Mouse (Mus musculus) megakaryocyte-erythroid progenitor cell, adult 5-6 weeks (primary cell): ENCODE results near the gene Stub1. TPM values are rescaled to one million over a fixed set of nuclear protein-coding genes. Genes with fewer than 3 reads are reported as not detected.
A peak's percentile ranks its signal among the peaks of the same experiment; 100 is the strongest.
"Not testable (repeated sequence)": the region's sequence is repeated elsewhere in the genome, so short reads cannot be mapped to it uniquely, and the experiment has no call there.

Experiments
- ATAC-seq: replicated peaks from 2 replicates; pipeline ENCODE4 v1.8.0; 2016; ENCODE audit warnings: mild to moderate bottlenecking, inconsistent platforms; ENCODE audit not compliant: severe bottlenecking, poor library complexity, low FRiP score, low TSS enrichment
- total RNA-seq, 2 experiments: library from RNA; stranded (forward) in 1 of 2; stranded (reverse) in 1 of 2; fragments of 200-1000, 215-1000 nt in 1 of 2; fragments of >200 nt in 1 of 2; fragmentation: Nextera tagmentation in 1 of 2; gene quantifications; 2 replicates each; pipeline ENCODE4 v1.2.3; 2014 to 2017

The Stub1 gene
- 89.4 and 112 TPM in 2 replicates for total RNA-seq (2014; fragmentation: Nextera tagmentation)
- 77.6 and 77.7 TPM in 2 replicates for total RNA-seq (2017)

- ATAC-seq = peak; percentile 7; the same call in 1 of the 2 replicates
Observed at GRCm38 (mm10) chr17:25833291-25833663, at the start of gene Stub1. Gene Stub1, minus strand, starts transcription at chr17:25833404.

- ATAC-seq = peak; percentile 43; the same call in 1 of the 2 replicates
Observed at GRCm38 (mm10) chr17:25882306-25882705, 49.1 kb upstream of the Stub1 start.

- no peak for ATAC-seq
Observed at GRCm38 (mm10) chr17:25881691-25882090, 48.5 kb upstream of the Stub1 start.

- ATAC-seq = no peak
Observed at GRCm38 (mm10) chr17:25880913-25881641, 47.9 kb upstream of the Stub1 start.

GRCm38 (mm10) chr17:25880196-25880910, 47.1 kb upstream of the Stub1 start, which contains the start of gene Wfikkn1:
Gene Wfikkn1, minus strand, starts transcription at chr17:25880858.
- ATAC-seq = no peak

DNA sequence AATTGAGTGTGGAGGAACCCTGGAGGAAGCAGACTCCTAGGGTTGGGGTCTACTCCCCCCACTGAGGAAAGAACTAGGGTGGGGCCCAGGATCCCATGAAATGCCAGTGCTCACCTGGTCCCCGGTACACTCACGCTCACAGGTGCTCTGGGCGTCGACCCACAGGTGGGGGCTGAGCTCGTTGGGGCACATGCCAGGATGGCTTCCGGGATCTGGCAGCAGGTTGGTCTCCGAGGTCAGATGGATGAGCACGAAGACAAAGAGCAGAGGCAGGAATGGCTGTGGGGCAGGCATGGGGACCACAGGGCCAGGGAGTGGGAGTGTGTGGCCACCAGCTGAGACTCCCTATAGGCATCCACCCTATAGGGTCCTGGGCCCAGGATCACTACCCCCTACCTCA, 46.5 kb upstream of the Stub1 start:
- no peak for ATAC-seq

DNA sequence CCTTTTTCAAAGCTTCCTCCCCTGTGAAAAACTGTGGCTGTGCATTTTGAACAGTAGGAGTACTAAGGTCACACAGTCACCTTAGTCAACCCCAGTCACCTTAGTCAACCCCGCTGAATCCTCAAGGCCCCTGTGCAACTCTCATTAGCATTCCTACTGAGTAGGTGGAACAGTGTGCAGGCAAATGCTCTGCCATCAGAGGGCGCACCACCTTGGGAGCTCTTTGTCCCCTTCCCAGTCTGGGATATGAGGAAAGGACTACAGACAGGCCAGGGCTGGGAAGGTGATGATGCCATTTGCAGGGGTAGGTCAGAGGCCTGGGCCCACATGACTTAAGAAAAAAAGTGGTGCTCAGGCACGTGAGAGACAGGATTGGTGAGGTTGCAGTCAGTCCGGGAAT, 46.1 kb upstream of the Stub1 start:
- no peak for ATAC-seq

DNA sequence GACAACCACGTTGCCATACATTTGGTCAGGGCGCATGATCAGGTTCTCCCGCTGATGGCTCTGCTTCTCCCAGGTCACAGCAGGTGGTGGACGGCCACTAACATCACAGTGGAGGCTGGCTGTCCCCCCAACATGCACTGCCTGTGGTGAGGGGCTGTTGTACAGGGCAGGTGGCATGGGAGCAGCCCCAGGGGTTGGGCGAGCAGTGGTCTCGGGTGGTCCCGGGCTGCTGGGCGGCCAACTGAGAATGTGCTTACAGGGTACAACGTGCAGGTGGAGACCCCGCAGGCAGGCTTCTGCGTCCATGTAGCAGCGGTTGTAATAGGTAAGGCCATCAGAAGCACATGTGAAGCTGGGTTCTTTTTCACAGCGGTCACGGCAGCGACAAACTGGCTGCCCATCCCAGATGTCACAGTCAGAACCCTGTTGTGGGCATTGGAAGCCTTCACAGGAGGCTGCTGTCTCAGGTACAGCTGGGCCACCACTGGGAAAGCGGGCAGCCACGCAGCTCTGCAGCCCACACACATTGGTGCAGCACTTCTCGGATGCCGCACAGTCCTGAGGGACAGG, 45.5 kb upstream of the Stub1 start:
- ATAC-seq = no peak

DNA sequence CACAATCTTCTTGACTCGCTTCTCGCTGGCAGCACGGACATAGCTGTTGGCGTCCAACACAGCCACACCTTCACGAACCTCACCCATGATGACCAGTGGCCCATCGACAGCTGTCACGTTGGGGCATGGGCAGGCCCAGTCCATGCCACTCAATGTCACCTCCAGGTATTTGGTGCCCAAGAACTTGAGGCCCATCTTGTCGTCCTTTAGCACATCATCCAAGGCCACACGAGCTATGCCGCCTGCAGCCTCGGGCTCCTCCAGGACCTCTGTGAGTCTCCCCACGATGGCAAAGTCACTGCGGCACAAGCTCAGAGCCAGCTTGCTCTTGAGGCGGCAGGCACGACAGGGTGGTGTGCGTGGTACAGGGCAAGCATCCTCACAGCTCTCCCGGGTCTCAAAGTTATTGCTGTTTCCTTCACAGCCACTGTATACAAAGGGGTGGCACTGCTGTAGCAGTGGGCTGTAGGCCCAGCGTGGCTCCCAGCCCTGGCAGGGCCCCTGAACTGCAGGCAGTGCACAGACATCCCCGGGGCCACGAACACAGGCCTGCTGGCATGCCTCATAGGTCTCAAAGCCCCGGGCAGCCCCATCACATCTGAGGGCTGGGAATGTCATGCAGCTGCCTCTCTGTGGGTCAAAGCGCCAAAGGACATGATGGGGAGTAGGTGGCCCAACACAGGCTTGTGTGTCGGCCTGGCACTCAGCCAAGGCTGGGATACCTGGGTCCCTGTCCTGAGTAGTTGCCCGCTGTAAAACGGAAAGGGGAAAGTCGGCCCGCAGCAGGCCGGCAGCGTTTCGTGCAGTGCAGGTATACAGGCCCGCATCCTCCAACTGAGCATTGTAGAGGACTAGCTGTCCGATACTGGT, 44.8 kb upstream of the Stub1 start:
- ATAC-seq = no peak

GRCm38 (mm10) chr17:25877025-25877424, 43.8 kb upstream of the Stub1 start:
- no peak for ATAC-seq

DNA sequence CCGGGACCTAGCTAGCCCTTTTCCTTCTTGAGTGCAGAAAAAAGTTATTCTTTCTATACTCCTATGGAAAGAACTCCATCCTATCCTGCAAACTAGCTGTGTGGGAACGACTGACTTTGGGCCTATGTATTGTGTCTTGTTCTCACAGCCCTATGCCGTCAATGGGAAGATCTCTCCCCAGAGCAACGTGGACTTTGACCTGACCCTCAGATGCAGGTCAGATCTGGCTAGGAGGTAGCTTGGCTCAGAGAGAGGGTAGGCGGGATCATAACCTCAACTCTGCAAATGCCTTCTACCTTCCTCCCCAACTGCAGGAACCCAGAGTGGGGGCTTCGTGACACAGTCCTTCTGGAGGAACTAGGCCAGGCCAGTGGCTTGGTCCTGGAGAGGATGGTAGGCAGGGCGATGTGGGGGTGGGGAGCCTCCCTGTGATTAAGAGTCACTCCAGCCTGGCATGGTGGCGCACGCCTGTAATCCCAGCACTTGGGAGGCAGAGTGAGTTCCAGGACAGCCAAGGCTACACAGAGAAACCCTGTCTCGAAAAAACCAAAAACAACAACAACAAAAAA, 43.2 kb upstream of the Stub1 start:
- no peak for ATAC-seq

DNA sequence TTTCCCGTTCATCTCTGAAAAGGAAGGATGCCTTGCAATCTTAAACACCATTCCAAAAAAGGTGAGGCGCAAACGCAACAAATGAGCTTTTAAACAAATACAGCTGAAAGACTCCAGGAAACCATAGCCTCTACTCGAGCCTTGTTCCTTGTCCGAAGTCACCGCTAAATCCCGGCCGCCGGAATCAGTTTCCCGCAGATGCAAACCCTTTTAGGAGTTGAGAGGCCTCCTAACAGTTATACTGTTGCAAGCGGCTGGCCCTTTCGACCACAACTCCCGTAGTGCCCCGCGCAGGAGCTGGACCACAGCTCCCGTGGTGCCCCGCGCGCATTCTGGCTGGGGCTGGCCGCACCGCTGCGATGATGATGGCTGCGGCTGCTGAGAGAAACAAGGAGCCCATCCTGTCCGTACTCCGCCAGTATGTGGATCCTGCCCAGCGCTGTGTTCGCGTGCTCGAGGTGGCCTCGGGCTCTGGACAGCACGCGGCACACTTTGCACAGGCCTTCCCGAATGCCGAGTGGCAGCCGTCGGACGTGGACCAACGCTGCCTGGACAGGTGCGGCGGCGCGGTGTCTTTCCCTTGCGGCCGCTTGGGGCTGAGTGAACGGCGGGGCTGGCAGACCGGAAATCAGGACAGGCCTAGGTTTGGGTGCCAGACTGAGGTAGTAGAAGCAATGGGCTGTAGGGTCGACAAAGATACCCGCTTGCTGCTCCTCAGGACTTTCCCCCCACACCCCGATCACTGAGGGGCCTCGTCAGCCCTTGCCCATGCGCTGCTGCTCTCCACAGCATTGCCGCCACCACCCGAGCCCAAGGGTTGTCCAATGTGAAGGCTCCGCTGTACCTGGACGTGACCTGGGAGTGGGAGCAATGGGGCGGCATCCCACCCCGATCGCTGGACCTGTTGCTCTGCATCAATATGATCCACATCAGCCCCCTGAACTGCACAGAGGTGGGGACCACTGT, 42.2 kb upstream of the Stub1 start:
- ATAC-seq = peak; percentile 79

DNA sequence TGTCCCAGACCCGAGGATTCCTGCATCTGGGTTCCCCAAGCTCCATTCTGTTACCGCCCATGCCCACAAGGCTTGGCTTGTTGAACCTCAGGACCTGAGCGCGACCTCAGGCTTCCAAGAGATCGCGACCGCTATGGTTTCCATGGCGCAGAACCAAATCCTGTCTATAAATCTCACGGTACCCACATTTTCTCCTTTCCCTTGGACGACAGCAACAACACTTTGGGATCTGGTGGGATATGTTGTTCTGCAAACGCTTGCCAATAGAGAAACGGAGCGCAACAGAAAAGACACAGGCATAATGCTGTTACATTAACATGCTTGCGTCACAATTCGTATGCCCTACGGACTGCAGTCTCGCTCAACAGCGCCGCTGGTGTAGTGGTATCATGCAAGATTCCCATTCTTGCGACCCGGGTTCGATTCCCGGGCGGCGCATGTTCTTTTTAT, 41.5 kb upstream of the Stub1 start, which contains the start of gene Mettl26:
Gene Mettl26, plus strand, starts transcription at position 354 of the 450 bp plus-strand sequence.
- peak; percentile 69 for ATAC-seq

GRCm38 (mm10) chr17:25874148-25874720, 41.0 kb upstream of the Stub1 start:
- ATAC-seq = no peak

- no peak for ATAC-seq
Observed at GRCm38 (mm10) chr17:25873405-25874147, 40.4 kb upstream of the Stub1 start.

GRCm38 (mm10) chr17:25872676-25873075, 39.5 kb upstream of the Stub1 start:
- no peak for ATAC-seq

DNA sequence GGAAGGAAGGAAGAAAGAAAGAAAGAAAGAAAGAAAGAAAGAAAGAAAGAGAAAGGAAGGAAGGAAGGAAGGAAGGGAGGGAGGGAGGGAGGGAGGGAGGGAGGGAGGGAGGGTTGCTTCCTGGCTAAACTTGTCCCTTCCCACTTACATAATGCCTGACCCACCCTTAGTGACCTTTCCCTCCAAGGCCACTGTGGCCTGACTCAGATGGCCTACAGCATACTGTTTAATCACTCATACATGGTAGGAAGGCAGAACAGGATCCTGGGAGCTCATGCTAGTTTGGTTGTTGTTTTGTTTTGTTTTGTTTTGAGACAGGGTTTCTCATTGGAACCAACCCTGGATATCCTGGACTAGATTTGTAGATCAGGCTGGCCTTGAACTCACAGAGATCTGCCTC, 38.4 kb upstream of the Stub1 start:
- ATAC-seq = not testable (repeated sequence)
